Mouse (Mus musculus): ENCODE data around the gene Foxa3. TPM values are rescaled to one million over a fixed set of nuclear protein-coding genes. Genes with fewer than 3 reads are reported as not detected.
A peak's percentile ranks its signal among the peaks of the same experiment; 100 is the strongest.

Gene Foxa3
- total and polyA plus RNA-seq, 2 experiments from 2014 or later = not detected

DNA sequence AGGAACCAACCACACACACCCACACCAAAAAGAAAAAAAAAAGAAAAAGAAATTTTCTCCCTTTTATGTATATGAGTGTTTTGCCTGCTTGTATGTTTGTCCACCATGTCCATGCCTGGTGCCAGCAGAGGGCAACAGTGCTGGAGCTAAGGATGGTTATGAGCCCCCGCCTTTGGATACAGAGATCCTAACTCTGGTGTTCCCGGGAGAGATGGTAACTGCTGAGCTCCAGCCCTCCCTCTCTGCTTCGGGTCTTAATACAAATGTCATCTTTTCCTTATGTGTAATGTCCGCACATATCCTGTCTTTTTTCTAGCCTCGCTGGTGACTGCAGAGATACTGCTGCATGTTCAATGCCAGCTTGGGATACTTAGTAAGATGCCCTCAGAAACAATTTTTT lies 33.3 kb downstream of the Foxa3 start:
- Histone ChIP-seq H3K36me3 (replicated peaks; ENCODE audit: control insufficient read depth, insufficient read depth, low read length) (0 out of 2 replicates have a peak, but pooled peaks cover under 1% of the 10 kb centered on the region), H3K4me3 (ENCODE audit: low read depth, low read length) (0 out of 2 replicates have a peak overlapping the region, but pooled peaks have one; percentile 56), H3K9ac (replicated peaks; ENCODE audit: low read depth, low read length) (no peak overlapping the region), H3K4me1 (ENCODE audit: control insufficient read depth, insufficient read depth) (peaks cover 5% of the 10 kb centered on the region), H3K4me2 (ENCODE audit: low read depth, low read length) (peak overlapping the region; percentile 89; the same call in 1 of the 2 replicates), H3K9me3 (replicated peaks; ENCODE audit: control insufficient read depth, low read length) (no peaks in the 10 kb centered on the region), H3K27me3 (ENCODE audit: control insufficient read depth, insufficient read depth, low read length) (peaks cover 19% of the 10 kb centered on the region; the same call in 1 of the 2 replicates), H3K27ac (ENCODE audit: low read depth) (no peak overlapping the region)
- no peak for DNase-seq (ENCODE audit: low spot score)
- WGBS = 17% methylated on average over 5 of the region's 5 CpGs
- TF ChIP-seq EP300 (IDR thresholded peaks at IDR 0.05; ENCODE audit: low read depth) (no peak), CTCF (IDR thresholded peaks at IDR 0.05; ENCODE audit: low read depth) (no peak)
- no peak for ATAC-seq (ENCODE audit: insufficient read depth, low read depth)

DNA sequence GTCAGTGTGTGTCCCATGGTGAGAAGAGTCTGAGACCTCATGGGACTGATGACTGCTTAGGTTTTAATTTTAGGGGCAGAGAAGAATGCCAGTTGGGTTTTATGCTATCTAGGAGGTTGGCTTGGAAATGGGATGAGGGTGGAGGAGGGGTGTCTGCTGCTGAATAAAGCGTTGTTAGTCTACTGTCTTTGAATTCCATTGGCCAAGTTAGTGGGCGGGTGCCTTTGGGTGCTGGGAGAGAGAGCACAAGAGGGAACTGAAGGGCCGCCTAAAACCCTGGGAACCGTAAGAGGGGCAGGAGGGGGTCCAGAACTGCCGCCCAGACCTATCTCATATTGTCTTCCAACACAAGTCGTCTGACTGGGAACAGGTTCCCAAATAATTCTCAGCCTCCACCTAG lies 34.6 kb downstream of the Foxa3 start:
- no peak for DNase-seq (ENCODE audit: low spot score)
- no peak overlapping the region for H3K4me3 ChIP-seq (ENCODE audit: low read depth, low read length)
- no peaks in the 10 kb centered on the region for H3K36me3 ChIP-seq (replicated peaks; ENCODE audit: control insufficient read depth, insufficient read depth, low read length)
- no peak overlapping the region for H3K9ac ChIP-seq (replicated peaks; ENCODE audit: low read depth, low read length)
- H3K4me2 ChIP-seq (ENCODE audit: low read depth, low read length) = no peak overlapping the region
- TF ChIP-seq EP300 (IDR thresholded peaks at IDR 0.05; ENCODE audit: low read depth) (no peak), CTCF (IDR thresholded peaks at IDR 0.05; ENCODE audit: low read depth) (no peak)
- H3K4me1 ChIP-seq (ENCODE audit: control insufficient read depth, insufficient read depth) = peaks cover 5% of the 10 kb centered on the region
- ATAC-seq (ENCODE audit: insufficient read depth, low read depth) = no peak
- WGBS = 67% methylated on average over 6 of the region's 6 CpGs
- peaks cover 19% of the 10 kb centered on the region; the same call in 1 of the 2 replicates for H3K27me3 ChIP-seq (ENCODE audit: control insufficient read depth, insufficient read depth, low read length)
- H3K9me3 ChIP-seq (replicated peaks; ENCODE audit: control insufficient read depth, low read length) = no peaks in the 10 kb centered on the region
- H3K27ac ChIP-seq (ENCODE audit: low read depth) = no peak overlapping the region

DNA sequence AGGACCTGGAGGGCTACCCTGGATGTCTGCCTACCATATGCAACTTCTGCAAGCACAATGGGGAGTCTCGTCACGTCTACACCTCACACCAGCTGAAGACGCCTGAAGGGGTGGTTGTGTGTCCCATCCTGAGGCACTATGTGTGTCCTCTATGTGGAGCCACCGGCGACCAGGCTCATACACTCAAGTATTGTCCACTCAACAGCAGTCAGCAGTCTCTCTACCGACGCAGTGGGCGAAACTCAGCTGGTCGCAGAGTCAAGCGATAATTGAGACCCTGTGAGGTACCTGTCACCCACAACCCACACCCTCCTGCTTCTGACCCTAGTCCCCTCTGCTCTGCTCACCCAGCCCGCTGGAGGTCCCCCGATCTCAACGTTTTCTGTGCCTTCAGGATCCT lies 35.6 kb downstream of the Foxa3 start:
- TF ChIP-seq CTCF (IDR thresholded peaks at IDR 0.05; ENCODE audit: low read depth) = no peak
- TF ChIP-seq EP300 (IDR thresholded peaks at IDR 0.05; ENCODE audit: low read depth) = no peak

DNA sequence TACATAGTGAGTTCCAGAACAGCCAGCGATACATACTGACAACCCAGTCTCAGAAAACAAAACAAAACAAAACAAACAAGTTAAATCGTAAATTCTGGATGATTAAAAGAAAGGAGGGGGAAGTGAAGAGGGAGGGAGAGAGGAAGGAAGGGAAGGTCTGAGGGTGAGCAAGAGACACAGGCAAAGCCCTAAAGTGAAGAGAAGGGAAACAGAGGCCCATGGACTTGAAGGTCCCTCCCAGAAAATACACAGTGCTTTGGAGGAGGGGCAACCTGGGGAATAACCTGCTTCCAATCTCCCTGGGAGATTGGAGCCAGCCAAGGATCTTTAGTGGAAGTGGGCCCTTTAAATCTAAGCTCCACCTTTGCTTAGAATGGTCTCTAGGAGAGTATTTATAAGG lies 36.2 kb downstream of the Foxa3 start, which contains the start of gene Nanos2:
TSS of gene Nanos2 (plus strand) at position 301 of the 400 bp plus-strand sequence.
- Histone ChIP-seq H3K4me1 (ENCODE audit: control insufficient read depth, insufficient read depth) (peaks cover 5% of the 10 kb centered on the region), H3K36me3 (replicated peaks; ENCODE audit: control insufficient read depth, insufficient read depth, low read length) (no peaks in the 10 kb centered on the region), H3K4me3 (ENCODE audit: low read depth, low read length) (no peak within 1 kb of the TSS), H3K9me3 (replicated peaks; ENCODE audit: control insufficient read depth, low read length) (no peaks in the 10 kb centered on the region), H3K27me3 (ENCODE audit: control insufficient read depth, insufficient read depth, low read length) (peaks cover 10% of the 10 kb centered on the region; the same call in 1 of the 2 replicates), H3K9ac (replicated peaks; ENCODE audit: low read depth, low read length) (no peak within 1 kb of the TSS), H3K27ac (ENCODE audit: low read depth) (no peak within 1 kb of the TSS), H3K4me2 (ENCODE audit: low read depth, low read length) (no peak within 1 kb of the TSS)
- no peak for ATAC-seq (ENCODE audit: insufficient read depth, low read depth)
- DNase-seq (ENCODE audit: low spot score) = no peak
- TF ChIP-seq EP300 (IDR thresholded peaks at IDR 0.05; ENCODE audit: low read depth) (no peak), CTCF (IDR thresholded peaks at IDR 0.05; ENCODE audit: low read depth) (no peak)
- 62% methylated on average over 2 of the region's 2 CpGs for WGBS

More for the DNA sequence above, 35.6 kb downstream of the Foxa3 start:
- ATAC-seq (ENCODE audit: insufficient read depth, low read depth) (no peak), DNase-seq (ENCODE audit: low spot score) (no peak)
- Histone ChIP-seq H3K27ac (ENCODE audit: low read depth) (no peak overlapping the region), H3K4me2 (ENCODE audit: low read depth, low read length) (no peak overlapping the region), H3K4me1 (ENCODE audit: control insufficient read depth, insufficient read depth) (peaks cover 5% of the 10 kb centered on the region), H3K27me3 (ENCODE audit: control insufficient read depth, insufficient read depth, low read length) (peaks cover 16% of the 10 kb centered on the region; the same call in 1 of the 2 replicates), H3K9ac (replicated peaks; ENCODE audit: low read depth, low read length) (no peak overlapping the region), H3K36me3 (replicated peaks; ENCODE audit: control insufficient read depth, insufficient read depth, low read length) (no peaks in the 10 kb centered on the region), H3K4me3 (ENCODE audit: low read depth, low read length) (no peak overlapping the region), H3K9me3 (replicated peaks; ENCODE audit: control insufficient read depth, low read length) (no peaks in the 10 kb centered on the region)
- WGBS = 62% methylated on average over 13 of the region's 13 CpGs

DNA sequence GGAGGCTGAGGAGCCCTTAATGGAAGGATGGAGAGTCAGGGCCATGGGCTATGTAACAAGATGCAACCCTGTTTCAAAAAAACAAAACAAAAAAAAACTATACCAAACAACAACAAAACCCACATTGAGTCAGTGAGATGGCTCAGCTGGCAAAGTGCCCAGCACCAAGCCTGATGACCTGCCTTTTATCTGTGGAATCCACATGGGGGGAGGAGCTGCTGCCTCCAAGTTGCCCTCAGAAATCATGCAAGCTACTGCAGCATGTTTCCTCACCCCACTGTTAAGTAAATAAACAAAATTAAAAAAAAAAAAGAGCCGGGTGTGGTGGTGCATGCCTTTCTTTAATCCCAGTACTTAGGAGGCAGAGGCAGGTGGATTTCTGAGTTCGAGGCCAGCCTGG lies 36.8 kb downstream of the Foxa3 start:
- Histone ChIP-seq H3K4me1 (ENCODE audit: control insufficient read depth, insufficient read depth) (peaks cover 5% of the 10 kb centered on the region), H3K9me3 (replicated peaks; ENCODE audit: control insufficient read depth, low read length) (no peaks in the 10 kb centered on the region), H3K36me3 (replicated peaks; ENCODE audit: control insufficient read depth, insufficient read depth, low read length) (no peaks in the 10 kb centered on the region), H3K4me3 (ENCODE audit: low read depth, low read length) (no peak overlapping the region), H3K9ac (replicated peaks; ENCODE audit: low read depth, low read length) (no peak overlapping the region), H3K27ac (ENCODE audit: low read depth) (no peak overlapping the region), H3K27me3 (ENCODE audit: control insufficient read depth, insufficient read depth, low read length) (peaks cover 4% of the 10 kb centered on the region; the same call in 1 of the 2 replicates), H3K4me2 (ENCODE audit: low read depth, low read length) (no peak overlapping the region)
- WGBS = 63% methylated on average over 2 of the region's 2 CpGs
- ATAC-seq (ENCODE audit: insufficient read depth, low read depth) = no peak
- no peak for DNase-seq (ENCODE audit: low spot score)
- no peak for TF ChIP-seq EP300 (IDR thresholded peaks at IDR 0.05; ENCODE audit: low read depth)
- no peak for TF ChIP-seq CTCF (IDR thresholded peaks at IDR 0.05; ENCODE audit: low read depth)

DNA sequence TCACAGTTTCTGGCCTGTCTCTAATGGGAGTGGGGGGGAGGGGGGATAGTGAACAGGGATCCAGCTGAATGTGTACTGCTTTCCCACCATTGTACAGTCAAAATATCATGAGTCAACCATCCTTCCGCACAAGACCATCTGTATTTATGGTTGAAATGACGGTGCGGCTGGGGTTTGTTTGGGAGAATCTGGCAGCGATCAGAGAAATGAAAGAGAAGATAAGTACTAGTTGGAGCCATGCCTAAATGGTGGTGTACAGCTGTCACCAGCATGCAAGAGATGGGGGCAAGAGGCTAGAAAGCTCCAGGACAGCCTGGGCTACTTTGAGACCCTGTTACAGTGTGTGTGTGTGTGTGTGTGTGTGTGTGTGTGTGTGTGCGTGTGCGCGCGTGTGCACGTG lies 45.0 kb downstream of the Foxa3 start:
- 72% methylated on average over 9 of the region's 9 CpGs for whole genome bisulfite sequencing
- H3K4me1 ChIP-seq (ENCODE audit: control insufficient read depth, insufficient read depth) = no peaks in the 10 kb centered on the region
- ATAC-seq (ENCODE audit: insufficient read depth, low read depth) (no peak), DNase-seq (ENCODE audit: low spot score) (no peak)
- H3K4me2 ChIP-seq (ENCODE audit: low read depth, low read length) = no peak overlapping the region
- TF ChIP-seq EP300 (IDR thresholded peaks at IDR 0.05; ENCODE audit: low read depth) (no peak), CTCF (IDR thresholded peaks at IDR 0.05; ENCODE audit: low read depth) (no peak)
- H3K27ac ChIP-seq (ENCODE audit: low read depth) = no peak overlapping the region
- H3K36me3 ChIP-seq (replicated peaks; ENCODE audit: control insufficient read depth, insufficient read depth, low read length) = no peaks in the 10 kb centered on the region
- H3K4me3 ChIP-seq (ENCODE audit: low read depth, low read length) = no peak overlapping the region
- no peaks in the 10 kb centered on the region for H3K27me3 ChIP-seq (ENCODE audit: control insufficient read depth, insufficient read depth, low read length)
- H3K9ac ChIP-seq (replicated peaks; ENCODE audit: low read depth, low read length) = no peak overlapping the region
- no peaks in the 10 kb centered on the region for H3K9me3 ChIP-seq (replicated peaks; ENCODE audit: control insufficient read depth, low read length)

All from heart, postnatal 0 days (tissue).